Mouse (Mus musculus): Measurements from ENCODE around the gene Bfsp2.

The Bfsp2 gene

DNA sequence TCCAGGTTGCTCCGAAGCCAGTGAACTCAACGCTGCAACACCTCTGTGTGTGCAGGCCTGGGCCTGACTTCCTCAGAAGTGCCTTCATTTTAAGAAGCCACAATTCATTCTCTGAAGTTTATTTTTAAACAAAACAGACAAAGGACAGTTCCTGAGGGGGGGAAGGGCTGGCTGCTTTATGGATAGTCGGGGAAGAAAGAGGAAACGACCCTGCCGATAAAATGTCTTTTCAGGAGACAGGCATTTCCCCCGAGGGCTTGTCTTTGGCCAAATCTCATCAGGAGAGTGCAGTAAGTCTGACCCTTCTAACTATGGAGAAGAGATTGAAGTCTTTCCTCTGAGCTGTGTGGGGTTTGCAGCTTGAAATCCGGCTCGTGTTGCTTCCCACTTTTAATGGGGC, 5.4 kb upstream of the Bfsp2 start:
- no peak for DNase-seq (ENCODE audit: low spot score in 2 of 2)

DNA sequence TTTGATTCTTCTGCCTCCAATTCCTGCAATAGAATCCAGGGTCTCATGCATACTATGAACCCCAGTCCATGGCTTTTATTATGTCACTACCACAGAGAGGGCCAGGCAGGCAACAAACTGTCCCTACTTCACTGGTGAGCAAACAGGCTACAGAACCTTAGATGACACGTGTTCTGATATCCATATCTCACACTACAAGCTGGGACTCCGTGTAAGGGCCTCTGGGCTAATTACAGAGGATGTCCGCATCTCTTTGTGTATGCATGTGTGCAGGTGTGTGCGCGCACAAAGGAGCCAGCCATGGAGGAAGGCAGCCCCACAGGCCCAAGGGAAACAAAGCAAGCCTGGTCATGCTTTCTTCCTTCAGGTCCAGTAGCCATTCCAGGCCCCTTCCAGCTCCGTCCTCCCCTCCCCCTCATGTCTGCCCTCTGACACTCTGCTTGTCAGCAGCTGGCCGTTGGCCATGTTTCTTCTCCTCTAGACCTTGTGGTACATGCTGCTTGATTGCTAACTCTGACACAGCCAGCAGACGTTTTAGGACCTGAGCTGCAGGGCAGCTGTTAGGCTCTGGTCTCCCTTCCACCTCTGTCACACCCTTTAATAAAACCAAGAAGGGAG, 492 bp upstream of the Bfsp2 start:
- DNase-seq (ENCODE audit: low spot score in 2 of 2), result no peak

DNA sequence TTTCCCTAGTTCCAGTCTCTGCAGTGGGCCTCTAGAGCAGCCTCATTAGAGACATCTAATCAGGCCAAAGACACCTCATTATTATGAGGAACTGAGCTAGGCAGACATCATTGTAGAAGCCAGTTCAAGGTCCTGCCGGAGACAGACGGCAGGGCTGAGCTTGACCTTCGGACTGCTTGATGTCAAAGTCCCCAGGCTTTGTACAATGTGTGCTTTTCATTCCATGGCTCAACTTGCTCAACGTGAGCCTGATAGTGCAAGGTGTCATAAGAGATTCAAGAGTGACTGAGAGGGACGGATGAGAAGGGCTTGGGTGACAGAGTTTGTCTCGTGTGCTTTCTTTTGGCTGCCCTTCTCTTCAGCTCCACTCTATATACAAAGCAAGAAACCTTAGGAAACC, 4.8 kb downstream of the Bfsp2 start:
- DNase-seq (ENCODE audit: low spot score in 2 of 2), result no peak

GRCm38 (mm10) chr9:103473915-103474688, 6.1 kb downstream of the Bfsp2 start:
- peak in 1 of 2 experiments; percentile 23 for DNase-seq (ENCODE audit: low spot score in 2 of 2)

DNA sequence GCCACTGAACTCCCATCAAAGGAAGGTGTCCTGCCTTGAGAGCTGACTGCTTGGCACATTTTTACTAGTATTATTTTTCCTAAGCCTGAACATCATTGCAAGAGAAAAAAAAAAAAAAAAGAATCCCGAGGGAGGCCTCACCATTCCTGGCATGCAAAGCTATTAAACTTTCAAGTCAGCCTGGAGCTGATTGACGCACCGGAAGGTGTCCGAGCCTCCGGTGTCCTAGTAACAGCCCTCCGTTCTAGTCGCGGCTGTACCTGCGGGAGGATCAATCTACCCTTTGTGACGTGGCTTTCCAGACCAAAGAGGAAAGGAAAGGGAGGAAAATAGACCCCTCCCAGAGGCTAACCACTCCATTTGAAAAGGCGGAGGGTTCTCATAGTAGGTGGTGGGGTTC, 8.4 kb downstream of the Bfsp2 start:
- DNase-seq (ENCODE audit: low spot score in 2 of 2), result no peak

- no peak for DNase-seq (ENCODE audit: low spot score in 2 of 2)
Observed at GRCm38 (mm10) chr9:103469516-103469915, 10.7 kb downstream of the Bfsp2 start.

DNA sequence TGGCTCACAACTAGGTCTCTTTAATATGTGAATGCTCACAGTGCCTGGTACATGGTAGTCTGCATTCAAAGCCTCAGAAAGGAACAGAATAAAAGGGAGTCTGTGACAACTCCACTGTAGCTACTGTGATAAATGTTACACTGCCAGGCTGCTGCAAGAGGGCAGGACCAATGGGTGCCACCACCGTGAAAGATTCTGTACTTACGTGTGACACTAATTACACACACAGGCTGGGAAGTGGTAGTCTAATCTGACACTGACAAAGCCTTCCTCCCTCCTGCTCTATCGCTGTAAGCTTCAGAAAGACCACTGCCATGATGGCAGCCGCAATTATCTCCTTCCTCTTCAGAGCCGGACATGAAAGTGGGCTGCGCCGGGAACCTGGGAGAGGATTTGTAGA, 11.3 kb downstream of the Bfsp2 start:
- DNase-seq (ENCODE audit: low spot score in 2 of 2), result no peak

DNA sequence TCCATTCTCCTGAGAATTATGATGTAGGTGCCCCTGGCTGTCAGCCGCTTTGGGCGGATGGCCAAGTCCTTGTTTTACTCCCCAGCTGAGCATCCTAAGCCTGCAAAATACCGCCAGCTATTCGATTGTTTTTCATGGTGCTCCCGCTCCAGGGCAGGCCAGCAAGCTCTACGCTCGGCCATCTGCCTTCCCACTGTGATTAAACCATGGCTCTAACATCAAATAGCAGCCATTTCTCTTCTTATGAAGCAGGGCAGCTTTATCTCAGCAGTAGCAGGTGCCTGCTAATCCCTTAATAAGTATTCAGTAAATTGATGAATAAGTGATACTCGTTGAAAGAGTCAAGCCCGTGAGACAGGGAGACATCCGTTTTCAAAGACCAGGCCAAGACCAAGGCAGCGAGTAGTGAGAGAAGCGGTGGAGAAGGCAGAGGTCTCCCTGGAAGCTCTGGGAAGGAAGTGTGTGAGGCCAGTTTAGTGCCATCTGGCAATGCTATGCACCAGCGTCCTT, 14.5 kb downstream of the Bfsp2 start:
- DNase-seq (ENCODE audit: low spot score in 2 of 2), result no peak

DNA sequence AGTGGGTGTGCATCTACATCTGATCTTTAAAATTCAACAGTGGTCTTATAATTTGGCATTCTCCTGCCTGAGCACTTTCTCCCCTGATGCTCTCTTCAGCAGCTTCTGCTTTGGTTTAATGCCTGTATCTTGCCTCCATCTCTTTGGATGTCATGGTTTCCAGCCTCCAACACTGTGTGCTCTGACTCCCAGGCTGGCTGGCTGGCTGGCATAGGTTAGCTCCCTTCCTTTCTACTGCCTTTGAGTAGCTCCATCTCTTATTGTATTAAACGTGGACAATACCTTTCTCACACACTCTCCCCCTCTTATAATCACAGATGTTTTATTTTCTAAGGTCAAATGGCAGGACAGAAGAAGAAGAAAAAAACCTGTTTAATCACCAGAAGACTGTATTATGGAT, 14.9 kb downstream of the Bfsp2 start:
- no peak for DNase-seq (ENCODE audit: low spot score in 2 of 2)

DNA sequence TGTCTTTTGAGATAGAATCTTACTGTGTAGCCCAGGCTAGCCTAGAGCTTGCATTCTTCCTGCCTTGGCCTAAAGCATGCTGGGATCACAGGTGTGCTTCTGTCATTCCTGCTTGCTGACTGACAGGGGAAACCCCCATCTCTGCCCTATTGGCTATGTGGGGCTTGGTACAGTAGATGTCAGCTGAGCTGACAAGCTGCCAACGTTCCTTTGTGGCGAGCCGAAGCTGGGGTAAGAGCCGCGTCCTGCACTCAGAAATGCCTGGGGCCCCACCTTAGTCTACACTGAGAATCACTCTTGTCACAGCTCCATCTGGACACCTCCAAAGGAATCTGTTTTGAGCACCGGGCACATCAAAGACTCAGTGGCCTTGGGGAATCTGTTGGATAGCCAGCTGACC, 16.4 kb downstream of the Bfsp2 start:
- DNase-seq (ENCODE audit: low spot score in 2 of 2), result no peak

DNA sequence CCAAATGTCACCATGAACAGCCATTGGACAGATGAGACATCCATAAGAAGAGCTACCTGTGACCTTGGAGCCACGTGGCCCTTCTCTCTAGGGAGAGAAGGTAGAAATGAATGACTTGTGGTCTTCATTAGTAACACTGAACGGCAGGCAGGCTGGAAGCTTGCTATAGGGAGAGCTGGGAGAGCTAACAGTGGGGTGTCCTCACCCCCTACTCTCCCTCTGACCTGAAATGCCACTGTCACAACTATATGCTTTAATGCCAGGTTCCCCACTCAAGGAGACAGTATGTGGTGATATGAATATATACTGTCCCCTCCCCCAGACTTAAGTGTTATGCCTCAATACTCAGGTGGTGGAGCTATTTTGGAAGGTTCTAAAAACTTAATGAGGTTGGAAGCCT, 20.4 kb downstream of the Bfsp2 start:
- no peak for DNase-seq (ENCODE audit: low spot score in 2 of 2)

DNA sequence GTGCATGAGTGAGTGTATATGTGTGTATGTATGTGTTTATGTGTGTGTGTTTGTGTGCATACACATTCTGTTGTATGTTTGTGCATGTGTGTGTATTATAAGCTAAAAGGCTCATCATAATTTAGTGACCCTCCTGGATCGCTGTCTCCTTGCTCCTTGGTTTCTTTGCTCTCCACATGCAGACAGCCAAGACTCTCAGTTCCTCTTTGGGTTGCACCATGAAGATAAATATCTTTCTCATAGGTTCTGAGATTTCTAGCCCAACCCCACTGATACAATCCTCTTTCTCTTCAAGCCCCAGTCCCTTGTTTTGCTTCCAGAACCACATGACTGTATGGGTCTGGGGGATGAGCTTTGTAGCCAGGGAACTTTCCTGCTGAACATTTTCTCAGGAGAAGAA, 20.9 kb downstream of the Bfsp2 start:
- no peak for DNase-seq (ENCODE audit: low spot score in 2 of 2)

DNA sequence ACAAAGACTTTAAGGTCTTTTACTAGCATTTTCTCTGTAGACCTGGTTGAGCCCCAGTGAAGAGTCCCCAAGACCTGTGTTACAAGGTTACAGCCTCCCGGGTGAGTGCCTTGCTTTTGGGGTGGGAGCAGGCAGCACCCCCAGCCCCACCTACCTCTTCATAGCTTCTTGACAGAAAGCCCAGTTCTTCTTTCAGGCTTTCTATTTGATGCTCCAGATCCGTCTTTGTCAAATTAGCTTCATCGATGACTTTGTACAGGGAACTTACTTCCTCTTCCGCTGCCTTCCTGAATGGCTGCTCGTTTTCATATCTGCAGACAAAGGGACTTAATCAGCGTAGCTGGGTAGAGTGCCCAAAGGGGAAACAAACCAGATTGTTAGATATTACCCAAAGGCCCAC, 30.6 kb downstream of the Bfsp2 start:
- DNase-seq (ENCODE audit: low spot score in 2 of 2), result no peak

GRCm38 (mm10) chr9:103449092-103449491, 31.1 kb downstream of the Bfsp2 start:
- no peak for DNase-seq (ENCODE audit: low spot score in 2 of 2)

DNA sequence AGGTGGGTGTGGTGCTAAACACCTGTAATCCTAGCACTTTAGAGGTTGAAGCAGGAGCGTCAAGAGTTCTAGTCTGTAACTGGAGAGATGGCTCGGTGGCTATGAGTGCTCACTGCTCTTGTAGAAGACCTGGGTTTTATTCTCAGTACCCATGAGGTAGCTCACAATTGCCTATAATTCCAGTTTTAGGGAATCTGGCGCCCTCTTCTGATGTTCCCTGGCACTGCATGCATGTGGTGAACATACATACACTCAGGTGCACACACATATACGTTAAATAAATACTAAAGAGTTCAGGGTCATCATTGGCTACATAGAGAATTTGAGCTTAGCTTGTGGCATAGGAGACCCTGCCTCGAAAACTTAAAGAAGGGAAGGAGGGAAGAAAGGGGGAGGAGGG, 35.6 kb downstream of the Bfsp2 start:
- DNase-seq (ENCODE audit: low spot score in 2 of 2), result no peak

GRCm38 (mm10) chr9:103443824-103444185, 36.4 kb downstream of the Bfsp2 start:
- DNase-seq (ENCODE audit: low spot score in 2 of 2), result no peak

DNA sequence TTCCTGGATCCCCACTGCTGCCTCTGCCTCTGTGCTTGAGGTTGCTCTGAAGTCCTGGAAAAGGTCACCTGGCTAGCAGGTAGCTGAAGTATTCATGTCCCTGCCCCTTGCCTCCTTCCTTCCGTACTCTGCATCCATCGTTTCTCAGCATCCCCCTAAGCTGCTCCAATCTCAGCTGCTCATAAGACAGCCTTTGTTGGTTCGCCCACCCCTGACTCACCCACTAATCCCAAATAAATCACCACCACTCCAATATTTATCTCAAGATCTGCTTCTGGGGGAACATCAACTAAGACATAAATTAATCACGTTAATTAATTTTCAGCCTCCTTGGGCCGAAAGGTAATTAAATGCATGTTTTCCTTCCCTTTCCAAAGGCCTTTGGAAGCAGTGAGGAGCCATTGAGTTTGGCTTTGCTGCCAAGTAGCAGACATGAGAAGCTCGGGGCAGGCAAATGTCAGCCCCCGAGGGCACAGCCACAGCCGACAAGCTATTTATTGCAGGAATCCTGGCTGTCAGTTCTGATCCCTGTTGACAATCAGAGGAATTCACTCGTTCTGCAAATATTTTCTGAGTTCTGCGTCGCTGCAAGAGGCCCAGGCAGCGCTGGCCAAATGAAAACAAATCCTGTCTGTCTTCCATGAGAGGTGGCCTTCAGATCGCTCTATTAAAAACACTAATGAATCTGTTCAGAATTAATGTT, 36.9 kb downstream of the Bfsp2 start:
- DNase-seq (ENCODE audit: low spot score in 2 of 2), result no peak

DNA sequence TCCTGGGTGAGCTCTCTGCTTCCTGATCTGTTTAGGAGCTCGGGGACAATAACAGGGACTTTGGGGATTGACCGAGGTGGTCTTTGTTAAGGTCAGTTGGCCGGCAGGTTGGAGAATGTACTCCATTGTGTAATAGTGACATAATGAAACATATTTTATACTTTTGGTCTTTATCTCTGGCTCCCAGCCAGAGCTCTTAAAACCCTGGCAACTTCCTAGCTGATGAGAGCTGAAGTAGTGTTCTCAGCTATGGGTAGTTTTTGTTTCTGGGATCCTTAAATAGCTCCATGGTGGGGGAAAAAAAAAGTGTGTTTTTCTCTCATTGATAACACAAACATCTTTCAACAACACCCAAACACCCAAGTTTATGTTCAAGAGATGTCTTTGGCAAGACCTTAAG, 39.6 kb downstream of the Bfsp2 start:
- DNase-seq (ENCODE audit: low spot score in 2 of 2), result no peak

GRCm38 (mm10) chr9:103437104-103437503, 43.1 kb downstream of the Bfsp2 start:
- no peak for DNase-seq (ENCODE audit: low spot score in 2 of 2)

DNA sequence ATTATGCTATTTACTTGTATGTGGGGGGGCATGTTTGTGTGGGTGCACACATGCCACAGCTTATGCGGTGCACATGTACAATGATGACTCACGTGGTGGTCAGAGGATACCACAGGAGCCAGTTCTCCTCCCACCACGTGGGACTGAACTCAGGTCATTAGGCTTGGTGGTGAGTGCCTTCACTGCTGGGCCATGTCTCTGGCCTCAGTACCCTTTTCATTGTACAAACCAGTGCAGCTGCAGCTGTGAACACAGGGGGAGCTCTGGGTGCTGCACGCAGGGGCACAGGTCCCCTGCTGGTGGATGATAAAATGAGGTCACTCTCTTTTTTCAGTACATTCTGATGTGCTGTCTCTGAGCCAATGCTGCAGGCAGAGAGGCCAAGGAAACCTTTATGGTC, 46.1 kb downstream of the Bfsp2 start:
- no peak for DNase-seq (ENCODE audit: low spot score in 2 of 2)

DNA sequence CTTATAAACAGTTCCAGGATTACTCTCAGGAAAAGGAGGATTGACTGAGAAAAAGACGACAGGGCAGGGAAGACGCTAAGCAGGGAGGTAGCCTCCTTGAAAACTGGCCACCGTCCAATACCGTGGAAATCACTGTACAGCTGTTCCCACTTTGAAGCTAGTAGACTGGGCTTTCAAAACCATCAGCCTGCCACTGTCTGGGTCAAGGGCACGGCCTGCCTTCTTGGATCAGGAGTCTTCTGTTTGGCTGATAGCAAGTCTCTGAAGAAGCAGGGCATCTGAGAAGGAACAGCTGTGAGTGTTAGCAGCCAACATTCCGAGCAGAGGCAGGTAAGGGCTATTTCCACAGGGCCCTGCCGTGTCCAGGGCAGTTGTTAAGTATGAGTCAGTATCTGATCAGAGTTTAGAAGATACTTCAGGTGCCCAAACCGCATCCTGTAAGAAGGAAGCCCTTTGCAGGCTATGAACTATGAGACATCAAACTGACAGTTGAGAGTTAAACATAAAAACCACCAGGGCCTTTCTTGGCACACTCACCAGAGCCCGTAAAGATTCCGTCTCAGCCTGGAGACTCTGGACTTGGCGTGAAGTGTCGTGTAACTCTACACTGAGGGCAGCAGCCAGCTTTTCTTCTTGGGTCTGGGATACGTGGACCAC, 48.0 kb downstream of the Bfsp2 start:
- no peak for DNase-seq (ENCODE audit: low spot score in 2 of 2)

DNA sequence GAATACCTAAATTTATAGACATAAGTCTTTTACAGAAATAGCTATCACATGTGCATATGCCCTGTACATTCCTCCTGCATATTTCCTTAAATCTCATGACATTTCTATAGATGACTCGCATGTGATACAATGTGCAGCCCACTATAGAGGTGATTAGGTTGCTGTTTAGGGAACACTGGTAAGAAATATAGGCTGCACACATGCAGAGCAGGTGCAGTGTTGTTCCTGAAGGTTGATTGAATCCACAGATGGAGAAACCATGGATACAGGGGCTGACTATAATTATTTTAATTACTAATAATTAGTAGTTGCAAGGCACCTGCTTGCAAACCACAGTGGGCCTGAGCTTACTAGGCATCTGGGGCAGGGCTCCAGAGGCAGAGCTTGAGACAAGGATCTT, 48.5 kb downstream of the Bfsp2 start:
- no peak for DNase-seq (ENCODE audit: low spot score in 2 of 2)
